In genomic region chr7:101726980-101727379, GRCm38 (mm10) we compare ENCODE assay signal across 21 mouse cellular contexts.
DNase-seq lines count a peak whose midpoint lies in the region; ATAC-seq and TF ChIP-seq lines count a peak whose summit lies in the region.
"Had no signal": no experiment of that assay in that cellular context is flagged by ENCODE, and none has a peak within 500 bp of the region (broad histone marks: within the 10 kb centered on the region; RNA-seq: fewer than 3 reads in every experiment).

No protein-coding gene starts in this region.

- H3K36me3 ChIP-seq in embryonic facial prominence, embryonic 10.5 days (replicated peaks): 0 out of 2 replicates have a peak, but pooled peaks cover 12% of the 10 kb centered on the region
- H3K36me3 ChIP-seq: embryonic facial prominence, embryonic 15.5 days; forebrain, embryonic 15.5 days; heart, embryonic 12.5 days; hindbrain, embryonic 12.5 days had no signal

- no peaks in the 10 kb centered on the region for H3K9me3 ChIP-seq in embryonic facial prominence, embryonic 10.5 days
- H3K9me3 ChIP-seq: embryonic facial prominence, embryonic 15.5 days; forebrain, embryonic 15.5 days; heart, embryonic 12.5 days; hindbrain, embryonic 12.5 days had no signal

- H3K27ac ChIP-seq in layer of hippocampus, adult 2 months: 0 out of 2 replicates have a peak overlapping the region, but pooled peaks have one; percentile 8
- 0 out of 2 replicates have a peak overlapping the region, but pooled peaks have one; percentile 5 for H3K27ac ChIP-seq in embryonic facial prominence, embryonic 10.5 days (replicated peaks)
- H3K27ac ChIP-seq: embryonic facial prominence, embryonic 15.5 days; forebrain, embryonic 15.5 days; gastrocnemius, adult 2 months; hindbrain, embryonic 12.5 days; hindbrain, postnatal 0 days had no signal

- no peak overlapping the region for H3K4me3 ChIP-seq in layer of hippocampus, adult 2 months
- H3K4me3 ChIP-seq in embryonic facial prominence, embryonic 10.5 days: no peak overlapping the region
- H3K4me3 ChIP-seq: embryonic facial prominence, embryonic 15.5 days; erythroblast, embryonic 14.5 days; forebrain, embryonic 15.5 days; gastrocnemius, adult 2 months; heart, embryonic 12.5 days; hindbrain, embryonic 12.5 days had no signal

- WGBS in embryonic facial prominence, embryonic 10.5 days: 15% methylated on average over 2 of the region's 2 CpGs

- no peak for DNase-seq in frontal cortex, postnatal 25 days (ENCODE audit: low spot score in 2 of 2)
- no peak for DNase-seq in layer of hippocampus, adult 2 months (ENCODE audit: low spot score in 2 of 2)
- no peak for DNase-seq in layer of hippocampus, postnatal 10 days (ENCODE audit: low spot score in 2 of 2)
- DNase-seq in CD4-positive, CD25-positive, alpha-beta regulatory T cell, adult 2 months (ENCODE audit: low read depth, low spot score): peak; percentile 48
- no peak for DNase-seq in embryonic facial prominence, embryonic 10.5 days (ENCODE audit: low spot score)
- no peak for DNase-seq in heart, postnatal 4 days
- no peak for DNase-seq in yolk sac, embryonic 10.5 days (ENCODE audit: low spot score)
- DNase-seq: adrenal gland, postnatal 14 days; cerebellum, adult 11-12 months; cerebellum, adult 9-10 months; cerebellum, postnatal 25 days; gastrocnemius, adult 2 months; gastrocnemius, postnatal 25 days had no signal

- H3K27me3 ChIP-seq in embryonic facial prominence, embryonic 10.5 days (replicated peaks; ENCODE audit: low read depth, poor library complexity, severe bottlenecking): no peaks in the 10 kb centered on the region
- H3K27me3 ChIP-seq: embryonic facial prominence, embryonic 15.5 days; forebrain, embryonic 15.5 days; heart, embryonic 12.5 days; hindbrain, embryonic 12.5 days had no signal

- TF ChIP-seq CTCF in layer of hippocampus, adult 2 months (conservative IDR thresholded peaks at IDR 0.05): no peak

- ATAC-seq in frontal cortex, adult (ENCODE audit: low TSS enrichment): peak; percentile 18; the same call in 1 of the 2 replicates
- ATAC-seq: forebrain, embryonic 15.5 days; hindbrain, postnatal 0 days; intestine, embryonic 16.5 days had no signal

- peaks cover 25% of the 10 kb centered on the region for H3K4me1 ChIP-seq in embryonic facial prominence, embryonic 10.5 days
- H3K4me1 ChIP-seq: embryonic facial prominence, embryonic 15.5 days had no signal
